Mouse (Mus musculus) heart, adult 8-10 months (tissue): Measurements from ENCODE around the gene Lrfn2. TPM values are rescaled to one million over a fixed set of nuclear protein-coding genes. Genes with fewer than 3 reads are reported as not detected.

ENCODE experiments used
- DNase-seq: peaks from one replicate; pipeline ENCODE4 v3.0.0; 2022; ENCODE audit warnings: low spot score
- total RNA-seq, 4 experiments: library from RNA; stranded (reverse); gene quantifications; 2 replicates each; pipeline ENCODE4 v1.2.4; 2022

Gene Lrfn2
- under 1 TPM; 0.09 to 0.38 (median 0.28) TPM for total RNA-seq

- peak; percentile 61 for DNase-seq
Measured at GRCm38 (mm10) chr17:48931621-48932405, at the start of gene Lrfn2. Gene Lrfn2 (plus strand): TSS chr17:48932379.

- no peak for DNase-seq
Measured at GRCm38 (mm10) chr17:48887472-48888385, 44.5 kb upstream of the Lrfn2 start.

- DNase-seq: no peak
Measured at GRCm38 (mm10) chr17:48905286-48906040, 26.7 kb upstream of the Lrfn2 start.

GRCm38 (mm10) chr17:48913437-48913836 is 18.7 kb upstream of the Lrfn2 start:
- no peak for DNase-seq

GRCm38 (mm10) chr17:48917411-48917810 is 14.8 kb upstream of the Lrfn2 start:
- no peak for DNase-seq

GRCm38 (mm10) chr17:48918458-48918857 is 13.7 kb upstream of the Lrfn2 start:
- DNase-seq: no peak

- DNase-seq: no peak
Measured at GRCm38 (mm10) chr17:48922905-48923304, 9.3 kb upstream of the Lrfn2 start.

- DNase-seq: no peak
Measured at GRCm38 (mm10) chr17:48925426-48925825, 6.8 kb upstream of the Lrfn2 start.

GRCm38 (mm10) chr17:48930994-48931393 is 1.2 kb upstream of the Lrfn2 start:
- DNase-seq: no peak

- no peak for DNase-seq
Measured at GRCm38 (mm10) chr17:48932406-48932906, 277 bp downstream of the Lrfn2 start.

GRCm38 (mm10) chr17:48932916-48933315 is 737 bp downstream of the Lrfn2 start:
- no peak for DNase-seq

- no peak for DNase-seq
Measured at GRCm38 (mm10) chr17:48935201-48935600, 3.0 kb downstream of the Lrfn2 start.

- no peak for DNase-seq
Measured at GRCm38 (mm10) chr17:48936445-48937141, 4.4 kb downstream of the Lrfn2 start.

- peak; percentile 19 for DNase-seq
Measured at GRCm38 (mm10) chr17:48938711-48939220, 6.6 kb downstream of the Lrfn2 start.

GRCm38 (mm10) chr17:48946315-48946714 is 14.1 kb downstream of the Lrfn2 start:
- no peak for DNase-seq

- no peak for DNase-seq
Measured at GRCm38 (mm10) chr17:48946765-48947164, 14.6 kb downstream of the Lrfn2 start.

- DNase-seq: no peak
Measured at GRCm38 (mm10) chr17:48951250-48951649, 19.1 kb downstream of the Lrfn2 start.

- no peak for DNase-seq
Measured at GRCm38 (mm10) chr17:48956033-48956631, 24.0 kb downstream of the Lrfn2 start.

- peak; percentile 24 for DNase-seq
Measured at GRCm38 (mm10) chr17:48960161-48960698, 28.1 kb downstream of the Lrfn2 start.

GRCm38 (mm10) chr17:48962646-48963045 is 30.5 kb downstream of the Lrfn2 start:
- no peak for DNase-seq
